Mouse (Mus musculus): Measurements from ENCODE around the gene Sirt3.
"Not testable (repeated sequence)": the region's sequence is repeated elsewhere in the genome, so short reads cannot be mapped to it uniquely, and the experiment has no call there.

The Sirt3 gene

GRCm38 (mm10) chr7:140897863-140898262 lies 15.8 kb upstream of the Sirt3 start:
- no peak for DNase-seq (ENCODE audit: low read depth)

- DNase-seq (ENCODE audit: low read depth), result no peak
Observed at GRCm38 (mm10) chr7:140894611-140895010, 12.5 kb upstream of the Sirt3 start.

GRCm38 (mm10) chr7:140894031-140894430 lies 11.9 kb upstream of the Sirt3 start:
- DNase-seq (ENCODE audit: low read depth), result no peak

DNA sequence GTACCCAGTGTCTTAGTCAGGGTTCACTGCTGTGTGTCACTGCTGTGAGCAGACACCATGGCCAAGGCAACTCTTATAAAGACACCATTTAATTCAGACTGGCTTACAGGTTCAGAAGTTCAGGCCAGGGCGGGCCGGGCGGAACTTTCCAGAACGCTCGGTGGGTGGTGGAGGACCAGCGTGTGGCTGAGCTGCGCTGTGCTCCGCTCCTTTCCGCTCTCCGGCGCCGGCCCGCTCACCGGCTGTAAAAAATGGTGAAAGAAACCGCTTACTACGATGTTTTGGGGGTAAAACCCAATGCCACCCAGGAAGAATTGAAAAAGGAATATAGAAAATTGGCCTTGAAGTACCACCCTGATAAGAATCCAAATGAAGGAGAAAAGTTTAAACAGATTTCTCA lies 8.5 kb upstream of the Sirt3 start:
- not testable (repeated sequence) for DNase-seq (ENCODE audit: low read depth)

GRCm38 (mm10) chr7:140882469-140882803 lies 327 bp upstream of the Sirt3 start:
- no peak for DNase-seq (ENCODE audit: low read depth)

- no peak for DNase-seq (ENCODE audit: low read depth)
Observed at GRCm38 (mm10) chr7:140880865-140881515, 1.1 kb downstream of the Sirt3 start.

GRCm38 (mm10) chr7:140880419-140880818 lies 1.7 kb downstream of the Sirt3 start:
- DNase-seq (ENCODE audit: low read depth), result no peak

- DNase-seq (ENCODE audit: low read depth), result no peak
Observed at GRCm38 (mm10) chr7:140879355-140879754, 2.8 kb downstream of the Sirt3 start.

DNA sequence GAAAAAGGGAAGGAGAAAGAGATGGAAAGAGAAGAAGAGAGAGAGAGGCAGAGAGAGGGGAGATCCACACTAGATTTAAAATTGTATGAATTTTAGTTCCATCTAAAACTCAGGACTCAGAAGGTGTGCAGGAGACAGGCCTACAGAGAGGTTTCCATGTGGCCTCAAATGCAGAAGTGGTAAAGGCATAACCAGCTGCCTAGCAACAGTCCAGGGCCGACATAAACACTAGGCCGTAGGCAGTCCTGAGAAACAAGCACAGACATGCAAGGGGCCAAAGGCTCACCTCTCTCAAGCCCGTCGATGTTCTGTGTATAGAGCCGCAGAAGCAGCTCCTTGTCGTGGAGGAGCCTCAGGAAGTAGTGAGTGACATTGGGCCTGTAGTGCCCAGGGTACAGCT lies 4.7 kb downstream of the Sirt3 start:
- DNase-seq (ENCODE audit: low read depth), result no peak

GRCm38 (mm10) chr7:140874224-140874623 lies 7.9 kb downstream of the Sirt3 start:
- DNase-seq (ENCODE audit: low read depth), result no peak

DNA sequence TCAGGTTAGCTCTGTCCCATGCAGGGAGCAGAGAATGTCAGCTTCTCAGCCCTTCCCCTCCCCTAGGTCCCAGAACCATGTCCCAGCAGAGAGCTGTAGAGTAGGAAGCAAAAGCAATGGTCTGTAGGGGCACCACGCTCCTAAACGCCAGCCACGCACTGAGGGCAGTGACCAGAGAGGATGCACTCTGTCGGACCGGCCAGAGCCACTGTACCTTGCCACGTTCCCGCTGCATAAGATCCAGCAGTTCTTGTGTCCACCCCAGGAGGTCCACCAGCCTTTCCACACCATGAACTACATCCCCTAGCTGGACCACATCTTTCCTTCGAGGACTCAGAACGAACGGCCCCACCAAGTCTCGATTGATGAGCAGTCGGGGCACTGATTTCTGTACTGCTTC lies 17.3 kb downstream of the Sirt3 start:
- DNase-seq (ENCODE audit: low read depth), result no peak

DNA sequence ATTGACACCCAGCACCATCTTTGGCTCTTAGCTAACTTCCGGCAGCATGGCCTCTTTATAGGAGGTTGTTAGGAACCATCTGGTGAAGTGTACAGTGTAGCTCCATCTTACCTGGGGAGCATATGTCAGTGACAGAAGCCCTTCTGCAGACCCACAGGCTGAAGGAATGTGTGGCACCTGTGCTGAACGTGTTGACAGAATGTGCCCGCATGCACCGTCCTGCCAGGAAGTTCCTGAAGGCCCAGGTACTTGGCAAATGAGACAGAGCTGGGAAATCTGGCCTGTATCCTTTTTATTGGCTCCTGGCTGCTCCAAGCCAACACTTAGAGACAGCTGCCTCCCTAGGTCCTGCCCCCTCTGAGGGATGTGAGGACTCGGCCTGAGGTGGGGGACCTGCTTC lies 21.4 kb downstream of the Sirt3 start:
- DNase-seq (ENCODE audit: low read depth), result no peak

DNA sequence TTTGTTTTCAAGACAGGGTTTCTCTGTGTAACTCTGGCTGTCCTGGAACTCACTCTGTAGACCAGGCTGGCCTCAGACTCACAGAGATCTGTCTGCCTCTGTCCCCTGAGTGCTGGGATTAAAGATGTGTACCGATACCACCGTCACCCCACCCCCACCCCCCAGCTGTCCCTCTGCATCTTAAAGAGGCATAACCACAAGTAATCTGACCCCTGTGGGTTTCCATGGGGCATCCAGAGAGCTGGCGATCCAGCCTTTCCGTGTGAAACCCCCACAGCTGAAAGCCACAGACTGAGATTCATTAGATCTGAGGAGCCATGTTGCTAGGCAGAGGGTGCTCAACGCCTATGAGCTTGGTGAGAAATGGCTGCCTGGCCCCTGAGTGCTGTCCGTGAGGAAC lies 22.1 kb downstream of the Sirt3 start:
- DNase-seq (ENCODE audit: low read depth), result no peak

- no peak for DNase-seq (ENCODE audit: low read depth)
Observed at GRCm38 (mm10) chr7:140858746-140859145, 23.4 kb downstream of the Sirt3 start.

GRCm38 (mm10) chr7:140857550-140858505 lies 24.3 kb downstream of the Sirt3 start, which contains the start of gene Bet1l:
Bet1l (minus strand) TSS chr7:140857577.
- DNase-seq (ENCODE audit: low read depth), result no peak

DNA sequence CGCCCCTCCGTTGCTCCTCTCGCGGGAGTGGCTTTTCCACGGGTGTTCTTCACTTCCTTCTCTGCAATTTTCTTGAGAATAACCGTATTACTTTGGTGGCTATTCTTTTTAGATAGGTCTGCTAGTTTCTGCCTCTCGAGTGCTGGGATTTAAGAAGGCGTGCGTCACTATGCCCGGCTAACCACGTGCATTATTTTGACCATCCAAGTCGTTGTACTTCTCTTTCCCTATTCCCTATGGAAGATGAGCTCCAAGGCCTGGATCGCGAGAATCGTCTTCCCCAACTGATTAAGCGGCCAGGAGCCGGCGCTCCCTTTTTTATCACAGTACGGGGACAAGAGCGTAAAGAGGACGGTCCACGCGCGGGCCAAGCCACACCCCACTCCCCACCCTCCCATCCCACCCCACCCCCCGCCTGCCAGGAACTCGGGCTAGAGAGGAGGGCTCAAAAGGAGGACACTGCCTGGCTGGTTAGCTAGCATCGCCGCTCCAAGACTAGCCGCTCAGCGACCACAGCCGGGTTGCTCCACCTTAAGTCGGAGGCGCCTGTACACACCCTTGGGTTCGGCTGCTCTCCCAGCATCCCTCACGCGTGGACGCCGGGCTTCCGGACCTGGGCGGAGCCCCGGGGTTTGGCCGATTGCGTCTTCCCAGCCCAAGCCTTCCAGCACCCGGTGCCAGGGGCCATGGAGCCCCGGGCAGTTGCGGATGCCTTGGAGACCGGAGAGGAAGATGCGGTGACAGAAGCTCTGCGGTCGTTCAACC lies 25.1 kb downstream of the Sirt3 start, which contains the start of gene Ric8a:
Ric8a (plus strand) TSS at position 173 of the 765 bp plus-strand sequence.
- DNase-seq (ENCODE audit: low read depth), result peak; percentile 89

DNA sequence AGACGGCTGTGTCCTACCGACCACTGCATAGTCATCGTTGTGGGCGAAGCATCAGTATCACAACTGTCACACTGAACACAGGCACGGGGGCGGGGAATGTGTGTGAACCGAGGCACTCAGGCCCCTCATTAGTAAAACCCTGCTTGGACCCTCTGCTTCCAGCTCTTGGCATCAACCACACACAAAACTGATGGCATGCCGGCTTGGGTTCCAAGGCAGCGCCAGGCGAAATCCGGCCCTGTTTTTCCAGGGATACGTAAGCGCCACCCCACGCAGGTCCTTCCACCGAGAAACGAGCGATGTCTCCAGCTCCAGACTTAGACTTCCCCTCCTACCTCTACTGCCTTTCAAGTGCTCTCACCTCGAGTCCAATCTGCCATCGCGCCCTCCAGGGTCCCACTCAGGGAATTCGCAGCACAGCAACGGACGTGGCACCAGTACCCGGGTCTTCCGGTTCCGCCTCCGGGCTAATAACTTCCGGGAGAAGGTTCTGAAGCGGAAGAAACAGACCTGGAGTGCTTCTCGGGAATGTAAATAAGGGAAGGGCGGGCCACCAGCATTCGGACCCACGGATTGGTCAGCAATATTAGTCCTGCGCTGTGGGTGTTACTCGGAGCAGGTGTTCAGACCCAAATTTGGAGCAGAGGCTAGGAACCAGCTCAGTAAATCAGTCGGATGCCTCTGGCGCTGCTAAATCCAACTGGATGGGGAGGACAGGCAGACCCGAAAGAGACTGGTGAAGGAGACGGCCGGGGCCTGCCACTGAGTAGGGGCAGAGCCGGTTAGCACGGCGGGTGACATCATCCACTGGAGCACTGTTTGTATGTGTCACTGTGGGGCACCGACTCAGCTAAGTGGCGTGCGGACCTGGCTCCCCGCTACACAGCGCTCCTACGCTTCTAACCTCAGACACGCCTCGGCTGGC lies 26.0 kb downstream of the Sirt3 start, which contains the start of gene Gm45785:
Gm45785 (minus strand) TSS at position 472 of the 925 bp plus-strand sequence.
- DNase-seq (ENCODE audit: low read depth), result peak; percentile 90

- DNase-seq (ENCODE audit: low read depth), result no peak
Observed at GRCm38 (mm10) chr7:140855181-140855580, 26.9 kb downstream of the Sirt3 start.

DNA sequence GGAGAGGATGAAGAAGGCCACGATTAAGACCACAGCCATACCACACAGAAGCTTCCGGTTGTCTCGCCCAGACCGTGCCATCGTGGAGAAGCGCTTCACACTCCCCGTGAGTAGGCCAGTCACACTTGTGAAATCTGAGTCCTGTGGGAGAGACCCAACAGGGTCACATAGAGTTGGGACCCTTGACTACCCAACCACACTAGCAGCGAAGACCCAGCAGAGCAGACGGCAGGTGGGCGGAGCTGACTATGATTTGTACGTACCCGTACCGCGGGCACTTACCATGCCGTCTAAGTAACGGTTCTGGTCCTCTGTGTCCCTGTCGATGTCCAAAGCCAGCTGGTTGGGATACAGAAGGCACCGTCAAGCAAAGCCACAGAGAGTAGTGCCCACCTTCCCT lies 27.6 kb downstream of the Sirt3 start:
- no peak for DNase-seq (ENCODE audit: low read depth)

- no peak for DNase-seq (ENCODE audit: low read depth)
Observed at GRCm38 (mm10) chr7:140853386-140853785, 28.7 kb downstream of the Sirt3 start.

DNA sequence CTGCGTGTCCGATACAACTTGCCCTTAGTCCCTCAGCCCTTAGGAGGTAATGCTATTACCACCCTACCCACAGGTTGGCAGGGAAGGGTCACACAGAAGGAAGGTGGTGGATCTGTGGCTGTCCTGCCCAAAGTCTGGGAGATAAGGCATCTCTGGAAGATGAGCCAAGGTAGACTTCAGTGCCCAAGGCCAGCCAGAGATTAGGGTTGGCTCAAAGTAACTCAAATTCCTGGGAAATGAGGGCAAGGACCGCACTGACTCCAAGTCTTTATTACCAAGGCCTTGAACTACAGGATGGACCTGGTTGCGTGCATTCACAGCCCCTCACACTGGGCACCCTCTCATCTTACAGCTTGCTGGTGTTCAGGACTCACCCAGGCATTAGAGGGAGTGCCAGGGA lies 30.2 kb downstream of the Sirt3 start:
- DNase-seq (ENCODE audit: low read depth), result no peak

All from NIH3T3 (cell line).